Mouse (Mus musculus) lung, embryonic 16.5 days (tissue): ENCODE data around the gene Mapk8ip2. TPM values are rescaled to one million over a fixed set of nuclear protein-coding genes. Genes with fewer than 3 reads are reported as not detected.

Experiments
- ATAC-seq: fragments of 200-750 bp; cut with Nextera tagmentation; 2 replicates; pipeline ENCODE4 v1.8.0; 2017; ENCODE audit warnings: low read depth, mild to moderate bottlenecking, moderate library complexity
- H3K27ac ChIP-seq: fragments of 300-500 bp; sonication (generic); 2 replicates; pipeline ENCODE4 v1.5.1; 2014; ENCODE audit warnings: mild to moderate bottlenecking, control low read depth, low read length
- H3K27me3 ChIP-seq: fragments of 300-500 bp; sonication (generic); 2 replicates; pipeline ENCODE4 v1.6.1; 2014; ENCODE audit warnings: low read depth, low read length, mixed read lengths; ENCODE audit not compliant: control insufficient read depth, insufficient read depth
- H3K36me3 ChIP-seq: fragments of 300-500 bp; sonication (generic); 2 replicates; pipeline ENCODE4 v1.6.1; 2014; ENCODE audit warnings: low read length; ENCODE audit not compliant: control insufficient read depth, insufficient read depth
- H3K4me1 ChIP-seq: fragments of 300-500 bp; sonication (generic); replicated peaks from 2 replicates; pipeline ENCODE4 v1.6.1; 2014; ENCODE audit warnings: low read length, mixed read lengths; ENCODE audit not compliant: control insufficient read depth, insufficient read depth
- H3K4me2 ChIP-seq: fragments of 300-500 bp; sonication (generic); 2 replicates; pipeline ENCODE4 v1.6.1; 2014; ENCODE audit warnings: low read depth, low read length, control low read depth
- H3K4me3 ChIP-seq: fragments of 300-500 bp; sonication (generic); 2 replicates; pipeline ENCODE4 v1.5.1; 2014; ENCODE audit warnings: mild to moderate bottlenecking, low read length, control low read depth
- H3K9ac ChIP-seq: fragments of 300-500 bp; sonication (generic); 2 replicates; pipeline ENCODE4 v1.6.1; 2014; ENCODE audit warnings: low read length, control low read depth
- H3K9me3 ChIP-seq: fragments of 300-500 bp; sonication (generic); 2 replicates; pipeline ENCODE4 v1.6.1; 2016; ENCODE audit warnings: low read length; ENCODE audit not compliant: control insufficient read depth
- WGBS: fragments of 180-500 bp; shearing (Covaris S2); extraction: QIAGEN DNeasy Blood & Tissue Kit; methylation state at CpG from one replicate; pipeline ENCODE4 v1.1.7; 2014; 5-methylcytosine and 5-hydroxymethylcytosine counted together
- polyA plus RNA-seq: library from polyadenylated mRNA; unstranded; fragments of >200 nt; fragmentation: Nextera tagmentation; extraction: Ambion mirVana; gene quantifications from 2 replicates; pipeline ENCODE4 v1.2.1, GENCODE M21; 2015

The Mapk8ip2 gene
- polyA plus RNA-seq, 1 experiment from 2014 or later = 0.50 TPM

GRCm38 (mm10) chr15:89475611-89476474, 22.1 kb downstream of the Mapk8ip2 start:
- Histone ChIP-seq H3K36me3 (no peaks in the 10 kb centered on the region), H3K4me2 (peak overlapping the region; percentile 88), H3K4me1 (peaks cover 8% of the 10 kb centered on the region), H3K9me3 (no peaks in the 10 kb centered on the region), H3K9ac (peak overlapping the region; percentile 76), H3K4me3 (peak overlapping the region; percentile 71), H3K27me3 (no peaks in the 10 kb centered on the region), H3K27ac (peak overlapping the region; percentile 84)
- 8% methylated on average over 44 of the region's 44 CpGs for WGBS
- peak; percentile 98 for ATAC-seq

GRCm38 (mm10) chr15:89476475-89476815, 22.7 kb downstream of the Mapk8ip2 start:
- ATAC-seq = no peak
- 3% methylated on average over 5 of the region's 5 CpGs for WGBS

GRCm38 (mm10) chr15:89477091-89477491, 23.4 kb downstream of the Mapk8ip2 start, which contains the start of gene Arsa:
Arsa (minus strand) TSS chr15:89477425.
- no peaks in the 10 kb centered on the region for H3K9me3 ChIP-seq
- peaks cover 8% of the 10 kb centered on the region for H3K4me1 ChIP-seq
- peak within 1 kb of the TSS; percentile 71 for H3K4me3 ChIP-seq
- peak within 1 kb of the TSS; percentile 76 for H3K9ac ChIP-seq
- H3K27ac ChIP-seq = peak within 1 kb of the TSS; percentile 84
- no peaks in the 10 kb centered on the region for H3K27me3 ChIP-seq
- ATAC-seq = no peak
- 25% methylated on average over 9 of the region's 9 CpGs for WGBS
- no peaks in the 10 kb centered on the region for H3K36me3 ChIP-seq
- H3K4me2 ChIP-seq = peak within 1 kb of the TSS; percentile 88

More at GRCm38 (mm10) chr15:89476475-89476815, 22.7 kb downstream of the Mapk8ip2 start:
- Histone ChIP-seq H3K9me3 (no peaks in the 10 kb centered on the region), H3K27ac (peak overlapping the region; percentile 84), H3K9ac (peak overlapping the region; percentile 76), H3K4me2 (peak overlapping the region; percentile 88), H3K4me3 (peak overlapping the region; percentile 71), H3K27me3 (no peaks in the 10 kb centered on the region), H3K36me3 (no peaks in the 10 kb centered on the region), H3K4me1 (peaks cover 8% of the 10 kb centered on the region)

GRCm38 (mm10) chr15:89477806-89478205, 24.1 kb downstream of the Mapk8ip2 start:
- 0 out of 2 replicates have a peak, but pooled peaks cover 2% of the 10 kb centered on the region for H3K9me3 ChIP-seq
- no peak overlapping the region for H3K4me2 ChIP-seq
- no peaks in the 10 kb centered on the region for H3K27me3 ChIP-seq
- H3K4me3 ChIP-seq = no peak overlapping the region
- WGBS = 51% methylated on average over 8 of the region's 8 CpGs
- H3K27ac ChIP-seq = peak overlapping the region; percentile 18; the same call in 1 of the 2 replicates
- H3K36me3 ChIP-seq = no peaks in the 10 kb centered on the region
- no peak for ATAC-seq
- no peak overlapping the region for H3K9ac ChIP-seq
- H3K4me1 ChIP-seq = peaks cover 8% of the 10 kb centered on the region

GRCm38 (mm10) chr15:89478622-89479021, 24.9 kb downstream of the Mapk8ip2 start:
- no peaks in the 10 kb centered on the region for H3K36me3 ChIP-seq
- peaks cover 8% of the 10 kb centered on the region for H3K4me1 ChIP-seq
- no peak overlapping the region for H3K4me3 ChIP-seq
- H3K27me3 ChIP-seq = no peaks in the 10 kb centered on the region
- no peak for ATAC-seq
- H3K9me3 ChIP-seq = 0 out of 2 replicates have a peak, but pooled peaks cover 2% of the 10 kb centered on the region
- WGBS = 85% methylated on average over 3 of the region's 3 CpGs
- H3K27ac ChIP-seq = no peak overlapping the region
- no peak overlapping the region for H3K9ac ChIP-seq
- no peak overlapping the region for H3K4me2 ChIP-seq

GRCm38 (mm10) chr15:89480584-89480983, 26.9 kb downstream of the Mapk8ip2 start:
- 49% methylated on average over 8 of the region's 8 CpGs for WGBS
- ATAC-seq = 0 out of 2 replicates have a peak, but pooled peaks have one; percentile 8

GRCm38 (mm10) chr15:89488182-89488581, 34.5 kb downstream of the Mapk8ip2 start:
- H3K9ac ChIP-seq = no peak overlapping the region
- H3K9me3 ChIP-seq = no peaks in the 10 kb centered on the region
- no peak overlapping the region for H3K27ac ChIP-seq
- no peak overlapping the region for H3K4me3 ChIP-seq
- H3K27me3 ChIP-seq = no peaks in the 10 kb centered on the region
- ATAC-seq = no peak
- no peaks in the 10 kb centered on the region for H3K36me3 ChIP-seq
- H3K4me1 ChIP-seq = no peaks in the 10 kb centered on the region
- WGBS = 64% methylated on average over 12 of the region's 12 CpGs
- H3K4me2 ChIP-seq = no peak overlapping the region

More at GRCm38 (mm10) chr15:89480584-89480983, 26.9 kb downstream of the Mapk8ip2 start:
- Histone ChIP-seq H3K27ac (peak overlapping the region; percentile 80), H3K9me3 (0 out of 2 replicates have a peak, but pooled peaks cover 2% of the 10 kb centered on the region), H3K4me2 (peak overlapping the region; percentile 20; the same call in 1 of the 2 replicates), H3K9ac (no peak overlapping the region), H3K4me3 (no peak overlapping the region), H3K36me3 (no peaks in the 10 kb centered on the region), H3K4me1 (peaks cover 5% of the 10 kb centered on the region), H3K27me3 (no peaks in the 10 kb centered on the region)

- Histone ChIP-seq H3K4me2 (no peak overlapping the region), H3K27me3 (no peaks in the 10 kb centered on the region), H3K27ac (no peak overlapping the region), H3K4me3 (no peak overlapping the region), H3K36me3 (no peaks in the 10 kb centered on the region), H3K4me1 (no peaks in the 10 kb centered on the region), H3K9me3 (no peaks in the 10 kb centered on the region), H3K9ac (no peak overlapping the region)
- 39% methylated on average over 14 of the region's 14 CpGs for WGBS
- no peak for ATAC-seq
Observed at GRCm38 (mm10) chr15:89488611-89489117, 35.0 kb downstream of the Mapk8ip2 start.

- Histone ChIP-seq H3K9ac (no peak overlapping the region), H3K27me3 (peaks cover 6% of the 10 kb centered on the region), H3K9me3 (no peaks in the 10 kb centered on the region), H3K36me3 (no peaks in the 10 kb centered on the region), H3K4me1 (peaks cover 6% of the 10 kb centered on the region; the same call in 1 of the 2 replicates), H3K27ac (no peak overlapping the region), H3K4me2 (no peak overlapping the region), H3K4me3 (no peak overlapping the region)
- 80% methylated on average over 4 of the region's 4 CpGs for WGBS
- no peak for ATAC-seq
Observed at GRCm38 (mm10) chr15:89494970-89495369, 41.3 kb downstream of the Mapk8ip2 start.
